Mouse (Mus musculus): ENCODE data around the gene Fgfrl1. TPM values are rescaled to one million over a fixed set of nuclear protein-coding genes. Genes with fewer than 3 reads are reported as not detected.

The Fgfrl1 gene
- 1 to 10 TPM; 2.1 to 6.7 TPM for polyA plus RNA-seq (2017; shearing (Covaris generic))

GRCm38 (mm10) chr5:108692271-108692670, at the start of gene Fgfrl1:
Gene Fgfrl1 (plus strand): TSS chr5:108692382.

GRCm38 (mm10) chr5:108659698-108660631, 32.2 kb upstream of the Fgfrl1 start, which contains the start of gene Idua:
Gene Idua (plus strand): TSS chr5:108660331.

GRCm38 (mm10) chr5:108668977-108669936, 22.9 kb upstream of the Fgfrl1 start, which contains the start of gene Dgkq:
Gene Dgkq (minus strand): TSS chr5:108669672.

GRCm38 (mm10) chr5:108675251-108675816, 16.8 kb upstream of the Fgfrl1 start, which contains the start of gene Slc26a1:
Gene Slc26a1 (minus strand): TSS chr5:108675569.

Other genes with a start within 250 kb of the Fgfrl1 start
- not detected for gene Mfsd7a, start 243.5 kb upstream of the Fgfrl1 start, polyA plus RNA-seq (2017; shearing (Covaris generic))
- gene Pcgf3, start 231.2 kb upstream of the Fgfrl1 start, polyA plus RNA-seq (2017; shearing (Covaris generic)): 10 to 100 TPM; 11.6 to 23.0 TPM
- gene Cplx1, start 142.4 kb upstream of the Fgfrl1 start, polyA plus RNA-seq (2017; shearing (Covaris generic)): not detected
- 100 to 1,000 TPM; 130 to 159 TPM for gene Gak, start 62.6 kb upstream of the Fgfrl1 start, polyA plus RNA-seq (2017; shearing (Covaris generic))
- 10 to 100 TPM; 37.3 to 38.5 TPM for gene Tmem175, start 62.6 kb upstream of the Fgfrl1 start, polyA plus RNA-seq (2017; shearing (Covaris generic))
- 10 to 100 TPM; 42.1 to 43.8 TPM for gene Idua, start 32.1 kb upstream of the Fgfrl1 start, polyA plus RNA-seq (2017; shearing (Covaris generic))
- gene Dgkq, start 22.7 kb upstream of the Fgfrl1 start, polyA plus RNA-seq (2017; shearing (Covaris generic)): 10 to 100 TPM; 18.4 to 21.3 TPM
- under 1 TPM; 0.08 to 0.17 TPM for gene Slc26a1, start 16.8 kb upstream of the Fgfrl1 start, polyA plus RNA-seq (2017; shearing (Covaris generic))
- not detected for gene Rnf212, start 82.6 kb downstream of the Fgfrl1 start, polyA plus RNA-seq (2017; shearing (Covaris generic))
- gene Tmed11, start 103.0 kb downstream of the Fgfrl1 start, polyA plus RNA-seq (2017; shearing (Covaris generic)): not detected
- gene Vmn2r8, start 116.5 kb downstream of the Fgfrl1 start, polyA plus RNA-seq (2017; shearing (Covaris generic)): under 1 TPM in 1 of 2 experiments, not detected in 1; 0.02 TPM
- under 1 TPM; 0.02 to 0.45 TPM for gene Vmn2r9, start 160.2 kb downstream of the Fgfrl1 start, polyA plus RNA-seq (2017; shearing (Covaris generic))